Mouse (Mus musculus) E14TG2a.4 (cell line): ENCODE results near the gene Scube2.

Experiments used
- CTCF ChIP-seq: conservative IDR thresholded peaks from 2 replicates; pipeline ENCODE4 v1.5.1; 2014; ENCODE audit warnings: low read length
- NANOG ChIP-seq: IDR thresholded peaks from 2 replicates; pipeline ENCODE4 v1.6.1; 2014; ENCODE audit warnings: borderline replicate concordance, low read length, mixed read lengths
- POU5F1 ChIP-seq: IDR thresholded peaks from 2 replicates; pipeline ENCODE4 v1.6.1; 2014; ENCODE audit warnings: low read length, borderline replicate concordance

DNA sequence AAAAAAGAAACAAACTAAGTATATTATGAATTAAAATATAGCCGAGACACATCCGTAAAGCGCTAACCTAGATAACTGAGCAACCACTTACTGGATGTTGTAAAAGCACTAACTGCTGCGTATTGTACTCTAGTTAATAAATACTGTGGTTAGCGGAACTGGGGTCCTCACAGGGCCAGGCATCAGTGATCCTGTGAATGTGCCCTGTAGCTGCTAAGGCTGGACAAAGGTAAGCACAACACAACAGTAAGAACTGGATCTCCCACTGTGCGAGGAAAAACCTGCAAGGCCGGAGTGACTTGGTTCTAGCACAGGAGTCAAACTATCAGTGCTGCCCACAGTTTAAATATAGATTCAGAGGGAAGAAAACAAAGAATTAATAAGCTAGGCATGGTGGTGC, 5.3 kb downstream of the Scube2 start:
- TF ChIP-seq CTCF (no peak), POU5F1 (no peak), NANOG (no peak)
